Mouse (Mus musculus) bone marrow macrophage, adult 2 months (primary cell): Measurements from ENCODE around the gene Myof.

Experiments used
- CTCF ChIP-seq: IDR thresholded peaks from 2 replicates; pipeline ENCODE4 v1.5.1; 2012; ENCODE audit warnings: low read depth, mild to moderate bottlenecking, low read length, moderate library complexity
- POLR2A ChIP-seq: IDR thresholded peaks from 2 replicates; pipeline ENCODE4 v1.6.1; 2012; ENCODE audit warnings: mild to moderate bottlenecking, low read depth, low read length, borderline replicate concordance

- TF ChIP-seq CTCF (no peak), POLR2A (no peak)
Observed at GRCm38 (mm10) chr19:37867592-37867991, 175.8 kb downstream of the Myof start.
